Mouse (Mus musculus) lung, adult 2 months (tissue): ENCODE results near the gene Prph2.

Source experiments
- CTCF ChIP-seq: fragments of 200-500 bp; IDR thresholded peaks from 2 replicates; pipeline ENCODE4 v1.5.1; 2011; ENCODE audit warnings: mild to moderate bottlenecking, low read length, control low read depth; ENCODE audit not compliant: insufficient read depth
- POLR2A ChIP-seq: fragments of 200-500 bp; IDR thresholded peaks from 2 replicates; pipeline ENCODE4 v1.6.1; 2011; ENCODE audit warnings: low read depth, mild to moderate bottlenecking, control low read depth, low read length, borderline replicate concordance; ENCODE audit errors: extremely low read depth

GRCm38 (mm10) chr17:46927781-46928180 lies 17.5 kb downstream of the Prph2 start:
- TF ChIP-seq POLR2A (no peak), CTCF (no peak)
